Mouse (Mus musculus) ES-E14 (cell line): ENCODE measurements around the gene Nfam1. TPM values are rescaled to one million over a fixed set of nuclear protein-coding genes. Genes with fewer than 3 reads are reported as not detected.
"Not testable (repeated sequence)": the region's sequence is repeated elsewhere in the genome, so short reads cannot be mapped to it uniquely, and the experiment has no call there.

Experiments
- DNase-seq: peaks from one replicate; pipeline ENCODE4 v3.0.0-alpha.2; 2013; ENCODE audit warnings: low read depth, low spot score
- H3K27ac ChIP-seq: 2 replicates; pipeline ENCODE4 v1.5.1; 2012; ENCODE audit warnings: low read depth, mild to moderate bottlenecking, low read length, moderate library complexity, mixed read lengths; ENCODE audit not compliant: poor library complexity, insufficient read depth, severe bottlenecking
- H3K36me3 ChIP-seq: 2 replicates; pipeline ENCODE4 v1.6.1; 2012; ENCODE audit warnings: mild to moderate bottlenecking, low read length, moderate library complexity, mixed read lengths; ENCODE audit not compliant: control insufficient read depth, poor library complexity, insufficient read depth, severe bottlenecking
- H3K4me1 ChIP-seq, 2 experiments: fragments of 150-350 bp in 1 of 2; sonication (generic) in 1 of 2; 2 replicates each; pipeline ENCODE4 v1.6.1; 2012; ENCODE audit warnings: low read length in 2 of 2, mild to moderate bottlenecking in 1 of 2, mixed read lengths in 1 of 2; ENCODE audit not compliant: control insufficient read depth in 2 of 2, insufficient read depth in 2 of 2, poor library complexity in 1 of 2
- H3K4me3 ChIP-seq, 2 experiments: fragments of 150-350 bp in 1 of 2; sonication (generic) in 1 of 2; 2 replicates each; pipeline ENCODE4 v1.5.1; 2012; ENCODE audit warnings: low read length in 2 of 2, low read depth in 1 of 2, mild to moderate bottlenecking in 1 of 2, mixed read lengths in 1 of 2; ENCODE audit not compliant: insufficient read depth in 1 of 2, poor library complexity in 1 of 2, severe bottlenecking in 1 of 2
- H3K9ac ChIP-seq: 2 replicates; pipeline ENCODE4 v1.6.1; 2012; ENCODE audit warnings: low read depth, mild to moderate bottlenecking, low read length, mixed read lengths; ENCODE audit not compliant: poor library complexity, insufficient read depth, severe bottlenecking
- H3K9me3 ChIP-seq: fragments of 150-350 bp; sonication (generic); 2 replicates; pipeline ENCODE4 v1.6.1; 2012; ENCODE audit warnings: low read depth, mild to moderate bottlenecking, low read length; ENCODE audit not compliant: control insufficient read depth, insufficient read depth
- CHD2 ChIP-seq: IDR thresholded peaks from 2 replicates; pipeline ENCODE4 v1.6.1; 2014; ENCODE audit warnings: mild to moderate bottlenecking, low read depth, low read length, inconsistent platforms
- HCFC1 ChIP-seq: IDR thresholded peaks from 2 replicates; pipeline ENCODE4 v1.6.1; 2012; ENCODE audit warnings: low read length, inconsistent platforms, borderline replicate concordance; ENCODE audit not compliant: insufficient read depth
- MAFK ChIP-seq: IDR thresholded peaks from 2 replicates; pipeline ENCODE4 v1.6.1; 2014; ENCODE audit warnings: mild to moderate bottlenecking, low read depth, low read length, inconsistent platforms; ENCODE audit not compliant: insufficient read depth
- ZC3H11A ChIP-seq: IDR thresholded peaks from 2 replicates; pipeline ENCODE4 v1.6.1; 2012; ENCODE audit warnings: low read depth, mild to moderate bottlenecking, inconsistent platforms, low read length, borderline replicate concordance
- ZNF384 ChIP-seq: IDR thresholded peaks from 2 replicates; pipeline ENCODE4 v1.6.1; 2012; ENCODE audit warnings: low read depth, low read length, inconsistent platforms
- in situ Hi-C, 2 experiments: fragments of 600-800 bp; cut with MboI; formaldehyde crosslinking; loops; one replicate each; pipeline ENCODE4 v1.15.1; 2025; ENCODE audit warnings: low sequenced_read_pairs in 2 of 2, inconsistent platforms in 1 of 2; ENCODE audit not compliant: unreplicated experiment in 2 of 2
- total RNA-seq: library from RNA; depleted of rRNA; stranded (reverse); fragments of 300-350 nt; gene quantifications from 2 replicates; pipeline ENCODE4 v1.2.3, GENCODE M21; 2012

Nfam1 gene
- total RNA-seq, 1 experiment, result 2.1 TPM

DNA sequence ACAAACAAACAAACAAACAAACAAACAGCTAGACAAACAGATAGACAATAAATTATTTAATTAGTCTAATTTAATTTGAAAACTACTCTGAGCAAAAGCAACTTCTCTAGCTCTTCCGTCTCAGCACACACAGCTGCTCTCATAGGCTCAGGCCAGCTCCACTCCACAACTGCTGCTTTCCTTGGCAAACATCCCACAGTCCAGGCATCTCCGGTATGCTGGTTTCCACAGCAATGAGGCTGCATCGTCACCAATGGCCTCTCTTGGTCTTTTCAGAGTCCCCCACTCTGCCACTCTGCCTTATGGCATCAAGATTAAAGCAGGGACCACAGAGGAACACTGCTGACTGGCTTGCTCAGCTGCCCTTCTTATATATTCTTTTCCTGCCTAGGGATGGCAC, 37.8 kb upstream of the Nfam1 start:
- TF ChIP-seq CHD2 (no peak), ZNF384 (no peak), HCFC1 (no peak), MAFK (no peak), ZC3H11A (no peak)
- Histone ChIP-seq H3K4me1 (no peaks in the 10 kb centered on the region), H3K9me3 (no peaks in the 10 kb centered on the region), H3K27ac (no peak overlapping the region), H3K4me3 (no peak overlapping the region), H3K36me3 (no peaks in the 10 kb centered on the region), H3K9ac (no peak overlapping the region)
- DNase-seq, result no peak
- in situ Hi-C loops, result loop anchor here in 1 of 2 experiments (25.0 kb wide), 1 partner anchor 784 kb away; the partner anchor contains the start of gene Wbp2nl

DNA sequence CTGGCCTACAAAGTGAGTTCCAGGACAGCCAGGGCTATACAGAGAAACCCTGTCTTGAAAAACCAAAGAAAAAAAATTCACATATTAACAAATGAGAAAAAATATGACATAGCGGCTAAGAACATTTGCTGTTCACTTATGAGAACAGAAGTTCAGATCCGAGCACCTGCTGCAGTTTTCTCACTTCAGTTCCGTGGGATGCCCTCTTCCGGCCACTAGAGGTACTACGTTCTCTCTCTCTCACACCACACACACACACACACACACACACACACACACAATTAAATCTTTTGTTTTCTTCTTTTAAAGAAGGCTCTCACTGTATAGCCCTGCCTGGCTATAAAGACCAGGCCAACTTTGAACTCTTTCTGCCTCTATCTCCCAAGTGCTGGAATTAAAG, 35.2 kb upstream of the Nfam1 start:
- in situ Hi-C loops, result loop anchor here in 1 of 2 experiments (25.0 kb wide), 1 partner anchor 781 kb away; the partner anchor contains the start of gene Wbp2nl
- Histone ChIP-seq H3K4me1 (no peaks in the 10 kb centered on the region), H3K36me3 (no peaks in the 10 kb centered on the region), H3K9ac (no peak overlapping the region), H3K4me3 (no peak overlapping the region), H3K27ac (no peak overlapping the region), H3K9me3 (no peaks in the 10 kb centered on the region)
- DNase-seq, result no peak
- no peak for TF ChIP-seq MAFK
- TF ChIP-seq ZC3H11A, result no peak
- no peak for TF ChIP-seq HCFC1
- no peak for TF ChIP-seq CHD2
- TF ChIP-seq ZNF384, result no peak

DNA sequence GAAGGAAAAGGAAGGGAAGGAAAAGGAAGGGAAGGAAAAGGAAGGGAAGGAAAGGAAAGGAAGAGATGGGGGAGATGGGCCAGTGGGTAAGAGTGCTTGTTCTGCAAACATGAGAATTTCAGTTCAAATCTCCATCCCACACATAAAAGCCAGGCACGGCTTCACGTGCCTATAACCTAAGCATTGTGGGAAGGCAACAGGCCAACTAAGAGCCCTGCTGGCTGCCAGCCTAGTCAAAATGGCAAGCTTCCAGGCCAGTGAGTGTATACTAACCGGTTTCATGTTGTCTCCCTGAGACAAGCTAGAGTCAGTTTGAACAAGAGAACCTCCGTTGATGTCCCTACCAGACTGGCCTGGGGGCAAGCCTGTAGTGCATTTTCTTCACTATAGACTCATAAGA, 32.4 kb upstream of the Nfam1 start:
- in situ Hi-C loops, result loop anchor here in 1 of 2 experiments (25.0 kb wide), 1 partner anchor 778 kb away; the partner anchor contains the start of gene Wbp2nl

DNA sequence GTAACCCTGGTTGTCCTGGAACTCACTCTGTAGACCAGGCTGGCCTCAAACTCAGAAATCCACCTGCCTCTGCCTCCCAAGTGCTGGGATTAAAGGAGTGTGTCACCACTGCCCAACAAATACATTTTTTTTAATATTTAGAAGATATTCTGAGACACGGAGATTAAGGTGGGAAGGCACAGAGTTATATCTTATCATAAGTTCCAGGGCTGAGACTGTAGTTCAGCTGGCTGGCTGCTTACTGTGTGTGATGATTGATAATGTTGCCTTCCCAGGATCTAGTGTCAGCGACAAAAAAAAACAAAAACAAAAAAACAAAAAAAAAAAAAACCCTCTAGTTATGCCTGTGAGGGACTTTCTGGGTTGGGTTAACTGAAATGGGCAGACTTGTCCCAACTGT, 29.5 kb upstream of the Nfam1 start:
- not testable (repeated sequence) for H3K27ac ChIP-seq, DNase-seq, H3K9ac ChIP-seq, H3K9me3 ChIP-seq, H3K4me3 ChIP-seq, H3K36me3 ChIP-seq, H3K4me1 ChIP-seq
- in situ Hi-C loops, result loop anchor here in 1 of 2 experiments (25.0 kb wide), 1 partner anchor 775 kb away; the partner anchor contains the start of gene Wbp2nl

More for the DNA sequence above, 32.4 kb upstream of the Nfam1 start:
- DNase-seq, result no peak
- Histone ChIP-seq H3K9me3 (no peaks in the 10 kb centered on the region), H3K27ac (no peak overlapping the region), H3K36me3 (no peaks in the 10 kb centered on the region), H3K4me1 (peaks cover 0 to 7% of the 10 kb centered on the region in 2 experiments; a peak in 2 of 4 replicates), H3K4me3 (no peak overlapping the region), H3K9ac (no peak overlapping the region)
- TF ChIP-seq ZC3H11A (no peak), CHD2 (no peak), HCFC1 (no peak), ZNF384 (no peak), MAFK (no peak)

DNA sequence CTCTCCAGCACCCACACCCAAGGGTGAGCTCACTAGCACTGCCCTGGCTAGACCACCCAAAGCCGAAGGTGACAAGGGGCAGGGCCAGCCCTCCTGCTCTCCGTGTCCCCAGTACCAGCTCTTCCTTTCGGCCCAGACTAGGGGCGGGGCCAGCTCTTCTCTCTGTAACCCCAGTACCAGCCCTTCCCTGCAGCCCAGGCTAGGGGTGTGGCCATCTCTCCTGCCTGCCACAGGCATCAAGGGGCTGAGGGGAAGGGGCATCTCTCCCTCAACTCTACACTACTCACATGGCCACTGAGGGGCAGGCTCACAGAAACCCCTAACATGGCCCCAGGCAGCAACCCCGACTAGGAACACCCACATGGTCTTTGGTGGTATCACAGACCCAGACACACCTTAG, 28.6 kb upstream of the Nfam1 start:
- no peak overlapping the region for H3K27ac ChIP-seq

More for the DNA sequence above, 28.6 kb upstream of the Nfam1 start:
- no peak overlapping the region for H3K4me3 ChIP-seq
- no peak for DNase-seq
- TF ChIP-seq CHD2 (no peak), HCFC1 (no peak), MAFK (no peak), ZNF384 (no peak), ZC3H11A (no peak)
- H3K9ac ChIP-seq, result no peak overlapping the region; the same call in 1 of the 2 replicates
- in situ Hi-C loops, result loop anchor here in 1 of 2 experiments (25.0 kb wide), 1 partner anchor 774 kb away; the partner anchor contains the start of gene Wbp2nl
- H3K4me1 ChIP-seq, result peaks cover 0 to 9% of the 10 kb centered on the region in 2 experiments; a peak in 2 of 4 replicates
- no peaks in the 10 kb centered on the region for H3K36me3 ChIP-seq
- H3K9me3 ChIP-seq, result no peaks in the 10 kb centered on the region
